Mouse (Mus musculus): Measurements from ENCODE around the gene Wdr18. TPM values are rescaled to one million over a fixed set of nuclear protein-coding genes. Genes with fewer than 3 reads are reported as not detected.

The Wdr18 gene
- polyA plus RNA-seq, 1 experiment from 2014 or later: 101 TPM

DNA sequence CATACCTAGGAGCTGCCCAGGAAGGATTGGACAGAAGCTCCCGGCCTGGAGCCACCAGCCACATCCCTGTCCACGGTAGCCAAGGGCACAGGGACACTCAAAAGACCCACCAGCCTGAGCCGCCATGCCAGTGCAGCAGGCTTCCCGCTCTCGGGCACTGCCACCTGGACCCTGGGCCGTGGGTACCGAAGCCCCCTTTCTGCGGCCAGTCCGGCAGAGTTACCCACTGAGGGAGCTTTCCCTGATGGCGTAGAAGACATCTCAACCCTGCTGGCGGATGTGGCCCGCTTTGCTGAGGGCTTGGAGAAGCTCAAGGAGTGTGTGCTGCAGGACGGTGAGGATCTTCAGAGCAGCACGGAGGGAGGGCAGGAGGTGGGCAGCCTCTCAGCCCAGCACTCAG, 57.8 kb downstream of the Wdr18 start:
- Histone ChIP-seq H3K4me3 (ENCODE audit: low read length) (no peak overlapping the region), H3K27ac (ENCODE audit: low read length) (no peak overlapping the region), H3K36me3 (ENCODE audit: insufficient read depth, low read length) (no peaks in the 10 kb centered on the region), H3K4me2 (replicated peaks; ENCODE audit: low read depth, low read length) (no peak overlapping the region), H3K27me3 (ENCODE audit: insufficient read depth, low read length) (peaks cover 33% of the 10 kb centered on the region), H3K9ac (replicated peaks; ENCODE audit: low read length) (no peak overlapping the region), H3K4me1 (ENCODE audit: insufficient read depth, low read length) (peaks cover 19% of the 10 kb centered on the region), H3K9me3 (ENCODE audit: low read length) (no peaks in the 10 kb centered on the region)
- WGBS: 81% methylated on average over 14 of the region's 14 CpGs
- no peak for ATAC-seq (ENCODE audit: low FRiP score, low TSS enrichment)

DNA sequence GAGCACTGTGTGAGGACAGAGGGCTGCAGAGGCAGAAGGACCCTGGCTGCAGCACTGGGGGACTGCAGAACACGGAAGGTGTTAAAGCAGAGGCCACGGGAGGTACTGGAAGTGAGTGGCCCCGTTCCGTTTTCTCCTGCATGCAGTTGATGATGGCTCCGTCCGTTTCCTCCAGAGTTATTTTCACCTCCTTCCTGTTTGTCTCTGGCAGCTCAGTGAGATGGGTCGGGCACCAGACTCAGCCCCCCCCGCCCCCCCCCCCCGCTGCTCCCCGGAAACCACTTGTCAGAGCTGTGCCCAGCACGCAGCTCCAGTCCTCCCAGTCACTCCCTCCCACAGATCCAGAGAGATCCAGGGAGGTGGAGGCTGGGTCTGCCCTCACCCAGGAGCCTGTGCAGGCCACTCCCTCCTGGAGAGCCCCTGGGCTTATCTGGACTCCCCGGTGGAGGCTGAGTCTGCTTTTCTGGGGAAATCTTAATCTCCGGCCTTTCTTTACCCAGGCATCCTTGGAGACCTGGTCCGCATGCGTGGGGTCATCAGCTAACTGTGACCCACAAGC, 58.9 kb downstream of the Wdr18 start:
- Histone ChIP-seq H3K27me3 (ENCODE audit: insufficient read depth, low read length) (peaks cover 23% of the 10 kb centered on the region), H3K27ac (ENCODE audit: low read length) (peak overlapping the region; percentile 71), H3K9ac (replicated peaks; ENCODE audit: low read length) (peak overlapping the region; percentile 48), H3K4me2 (replicated peaks; ENCODE audit: low read depth, low read length) (peak overlapping the region; percentile 49), H3K9me3 (ENCODE audit: low read length) (no peaks in the 10 kb centered on the region), H3K36me3 (ENCODE audit: insufficient read depth, low read length) (no peaks in the 10 kb centered on the region), H3K4me1 (ENCODE audit: insufficient read depth, low read length) (peaks cover 19% of the 10 kb centered on the region), H3K4me3 (ENCODE audit: low read length) (peak overlapping the region; percentile 41)
- 5% methylated on average over 12 of the region's 15 CpGs for WGBS
- ATAC-seq (ENCODE audit: low FRiP score, low TSS enrichment): peak; percentile 67

GRCm38 (mm10) chr10:80019471-80020131, 59.6 kb downstream of the Wdr18 start:
- 10% methylated on average over 20 of the region's 20 CpGs for WGBS
- peak overlapping the region; percentile 49 for H3K4me2 ChIP-seq (replicated peaks; ENCODE audit: low read depth, low read length)
- peaks cover 15% of the 10 kb centered on the region for H3K27me3 ChIP-seq (ENCODE audit: insufficient read depth, low read length)
- peak overlapping the region; percentile 71 for H3K27ac ChIP-seq (ENCODE audit: low read length)
- no peaks in the 10 kb centered on the region for H3K36me3 ChIP-seq (ENCODE audit: insufficient read depth, low read length)
- no peaks in the 10 kb centered on the region for H3K9me3 ChIP-seq (ENCODE audit: low read length)
- H3K9ac ChIP-seq (replicated peaks; ENCODE audit: low read length): peak overlapping the region; percentile 48
- peaks cover 16% of the 10 kb centered on the region for H3K4me1 ChIP-seq (ENCODE audit: insufficient read depth, low read length)
- peak; percentile 69; the same call in 1 of the 2 replicates for ATAC-seq (ENCODE audit: low FRiP score, low TSS enrichment)
- peak overlapping the region; percentile 41 for H3K4me3 ChIP-seq (ENCODE audit: low read length)

Other genes with a start within 250 kb of the Wdr18 start
- 0.05 and 0.12 TPM in 2 replicates for gene Hcn2, start 243.5 kb upstream of the Wdr18 start, polyA plus RNA-seq (2015; fragmentation: Nextera tagmentation; extraction: Ambion mirVana)
- 60.9 and 63.8 TPM in 2 replicates for gene Polrmt, start 213.6 kb upstream of the Wdr18 start, polyA plus RNA-seq (2015; fragmentation: Nextera tagmentation; extraction: Ambion mirVana)
- 0.14 and 0.39 TPM in 2 replicates for gene Fgf22, start 205.1 kb upstream of the Wdr18 start, polyA plus RNA-seq (2015; fragmentation: Nextera tagmentation; extraction: Ambion mirVana)
- gene Rnf126, start 193.2 kb upstream of the Wdr18 start, polyA plus RNA-seq (2015; fragmentation: Nextera tagmentation; extraction: Ambion mirVana): 66.4 and 77.0 TPM in 2 replicates
- gene Fstl3, start 182.9 kb upstream of the Wdr18 start, polyA plus RNA-seq (2015; fragmentation: Nextera tagmentation; extraction: Ambion mirVana): 23.9 and 26.4 TPM in 2 replicates
- not detected in 2 replicates for gene Prss57, start 169.2 kb upstream of the Wdr18 start, polyA plus RNA-seq (2015; fragmentation: Nextera tagmentation; extraction: Ambion mirVana)
- 190 and 194 TPM in 2 replicates for gene Palm, start 166.6 kb upstream of the Wdr18 start, polyA plus RNA-seq (2015; fragmentation: Nextera tagmentation; extraction: Ambion mirVana)
- 18.2 and 18.5 TPM in 2 replicates for gene Misp, start 139.2 kb upstream of the Wdr18 start, polyA plus RNA-seq (2015; fragmentation: Nextera tagmentation; extraction: Ambion mirVana)
- 431 and 491 TPM in 2 replicates for gene Ptbp1, start 105.7 kb upstream of the Wdr18 start, polyA plus RNA-seq (2015; fragmentation: Nextera tagmentation; extraction: Ambion mirVana)
- gene Prtn3, start 85.7 kb upstream of the Wdr18 start, polyA plus RNA-seq (2015; fragmentation: Nextera tagmentation; extraction: Ambion mirVana): 7.9 and 8.2 TPM in 2 replicates
- gene Plppr3, start 85.5 kb upstream of the Wdr18 start, polyA plus RNA-seq (2015; fragmentation: Nextera tagmentation; extraction: Ambion mirVana): 72.7 and 78.6 TPM in 2 replicates
- 0.60 and 0.76 TPM in 2 replicates for gene Elane, start 73.9 kb upstream of the Wdr18 start, polyA plus RNA-seq (2015; fragmentation: Nextera tagmentation; extraction: Ambion mirVana)
- not detected in 2 replicates for gene Cfd, start 69.3 kb upstream of the Wdr18 start, polyA plus RNA-seq (2015; fragmentation: Nextera tagmentation; extraction: Ambion mirVana)
- gene Med16, start 51.2 kb upstream of the Wdr18 start, polyA plus RNA-seq (2015; fragmentation: Nextera tagmentation; extraction: Ambion mirVana): 71.0 and 72.4 TPM in 2 replicates
- gene Gm26602, start 49.3 kb upstream of the Wdr18 start, polyA plus RNA-seq (2015; fragmentation: Nextera tagmentation; extraction: Ambion mirVana): 9.2 TPM in 1 of 2 replicates, not detected in the other
- gene Kiss1r, start 43.2 kb upstream of the Wdr18 start, polyA plus RNA-seq (2015; fragmentation: Nextera tagmentation; extraction: Ambion mirVana): 1.5 and 2.1 TPM in 2 replicates
- gene R3hdm4, start 38.9 kb upstream of the Wdr18 start, polyA plus RNA-seq (2015; fragmentation: Nextera tagmentation; extraction: Ambion mirVana): 169 and 170 TPM in 2 replicates
- gene Arid3a, start 33.1 kb upstream of the Wdr18 start, polyA plus RNA-seq (2015; fragmentation: Nextera tagmentation; extraction: Ambion mirVana): 5.5 and 9.2 TPM in 2 replicates
- gene Grin3b, start 10.6 kb downstream of the Wdr18 start, polyA plus RNA-seq (2015; fragmentation: Nextera tagmentation; extraction: Ambion mirVana): 0.54 and 0.71 TPM in 2 replicates
- 10.8 and 11.2 TPM in 2 replicates for gene Tmem259, start 24.2 kb downstream of the Wdr18 start, polyA plus RNA-seq (2015; fragmentation: Nextera tagmentation; extraction: Ambion mirVana)
- 309 and 332 TPM in 2 replicates for gene Cnn2, start 28.4 kb downstream of the Wdr18 start, polyA plus RNA-seq (2015; fragmentation: Nextera tagmentation; extraction: Ambion mirVana)
- gene Abca7, start 36.3 kb downstream of the Wdr18 start, polyA plus RNA-seq (2015; fragmentation: Nextera tagmentation; extraction: Ambion mirVana): 4.2 and 4.4 TPM in 2 replicates
- 10.5 and 11.3 TPM in 2 replicates for gene Arhgap45, start 56.5 kb downstream of the Wdr18 start, polyA plus RNA-seq (2015; fragmentation: Nextera tagmentation; extraction: Ambion mirVana)
- 242 and 248 TPM in 2 replicates for gene Polr2e, start 79.6 kb downstream of the Wdr18 start, polyA plus RNA-seq (2015; fragmentation: Nextera tagmentation; extraction: Ambion mirVana)
- 617 and 706 TPM in 2 replicates for gene Gpx4, start 87.0 kb downstream of the Wdr18 start, polyA plus RNA-seq (2015; fragmentation: Nextera tagmentation; extraction: Ambion mirVana)
- gene Sbno2, start 145.4 kb downstream of the Wdr18 start, polyA plus RNA-seq (2015; fragmentation: Nextera tagmentation; extraction: Ambion mirVana): 16.1 and 17.6 TPM in 2 replicates
- 18.2 and 20.2 TPM in 2 replicates for gene Stk11, start 155.7 kb downstream of the Wdr18 start, polyA plus RNA-seq (2015; fragmentation: Nextera tagmentation; extraction: Ambion mirVana)
- 676 and 688 TPM in 2 replicates for gene Atp5d, start 178.5 kb downstream of the Wdr18 start, polyA plus RNA-seq (2015; fragmentation: Nextera tagmentation; extraction: Ambion mirVana)
- gene Cbarp, start 180.7 kb downstream of the Wdr18 start, polyA plus RNA-seq (2015; fragmentation: Nextera tagmentation; extraction: Ambion mirVana): 6.4 and 7.3 TPM in 2 replicates
- 15.9 and 16.8 TPM in 2 replicates for gene Midn, start 188.1 kb downstream of the Wdr18 start, polyA plus RNA-seq (2015; fragmentation: Nextera tagmentation; extraction: Ambion mirVana)
- gene Cirbp, start 205.8 kb downstream of the Wdr18 start, polyA plus RNA-seq (2015; fragmentation: Nextera tagmentation; extraction: Ambion mirVana): 96.2 and 101 TPM in 2 replicates
- 15.2 and 15.3 TPM in 2 replicates for gene 1600002K03Rik, start 212.8 kb downstream of the Wdr18 start, polyA plus RNA-seq (2015; fragmentation: Nextera tagmentation; extraction: Ambion mirVana)
- 11.0 and 11.8 TPM in 2 replicates for gene Efna2, start 219.3 kb downstream of the Wdr18 start, polyA plus RNA-seq (2015; fragmentation: Nextera tagmentation; extraction: Ambion mirVana)